Mouse (Mus musculus) right cerebral cortex, postnatal 25 days (tissue): ENCODE results near the gene Mgat4b.
A peak's percentile ranks its signal among the peaks of the same experiment; 100 is the strongest.

Source experiments
- DNase-seq: peaks from one replicate; pipeline ENCODE4 v3.0.0; 2022

Mgat4b gene

GRCm38 (mm10) chr11:50254010-50254580, 43.4 kb downstream of the Mgat4b start:
- peak; percentile 87 for DNase-seq

DNA sequence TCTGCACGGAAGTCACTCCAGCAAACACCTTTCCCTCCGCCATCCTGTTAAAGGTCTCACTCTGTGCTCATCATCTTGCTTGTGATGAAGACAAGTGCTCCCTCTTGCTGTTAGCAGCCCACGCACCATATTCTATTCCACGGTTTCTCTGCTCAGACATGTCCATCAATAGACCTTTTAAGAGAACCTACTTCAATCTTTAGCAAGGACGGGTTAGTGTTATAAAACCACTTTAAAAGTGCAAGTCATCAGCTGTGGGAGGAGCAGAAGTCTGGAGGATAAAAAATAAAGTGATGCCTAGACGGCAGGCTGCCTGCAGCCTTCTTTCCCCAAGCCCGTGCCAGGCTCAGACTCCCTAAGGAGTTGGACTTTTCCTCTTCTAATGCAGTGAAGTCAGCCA, 45.9 kb downstream of the Mgat4b start:
- DNase-seq = no peak

- peak; percentile 63 for DNase-seq
These were observed 47.6 kb downstream of the Mgat4b start for GRCm38 (mm10) chr11:50258310-50258709.

DNA sequence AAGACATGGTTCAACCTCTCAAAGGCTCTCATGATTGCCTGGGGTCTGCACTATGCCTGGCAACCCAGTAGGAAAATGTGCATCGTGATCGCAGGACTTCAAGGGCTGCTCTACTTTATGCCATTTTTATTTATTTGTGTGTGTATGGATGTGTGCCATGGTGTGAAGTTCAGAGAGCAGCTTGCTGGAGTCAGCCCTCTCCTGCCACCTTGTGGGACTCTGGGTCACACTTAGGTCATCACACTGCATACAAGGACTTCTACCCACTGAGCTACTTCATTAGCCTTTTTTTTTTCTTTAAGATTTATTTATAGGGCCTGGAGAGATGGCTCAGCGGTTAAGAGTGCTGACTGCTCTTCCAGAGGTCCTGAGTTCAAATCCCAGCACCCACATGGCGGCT, 51.3 kb downstream of the Mgat4b start:
- no peak for DNase-seq

- no peak for DNase-seq
These were observed 52.5 kb downstream of the Mgat4b start for GRCm38 (mm10) chr11:50263198-50263597.

GRCm38 (mm10) chr11:50265931-50266330, 55.2 kb downstream of the Mgat4b start:
- no peak for DNase-seq

DNA sequence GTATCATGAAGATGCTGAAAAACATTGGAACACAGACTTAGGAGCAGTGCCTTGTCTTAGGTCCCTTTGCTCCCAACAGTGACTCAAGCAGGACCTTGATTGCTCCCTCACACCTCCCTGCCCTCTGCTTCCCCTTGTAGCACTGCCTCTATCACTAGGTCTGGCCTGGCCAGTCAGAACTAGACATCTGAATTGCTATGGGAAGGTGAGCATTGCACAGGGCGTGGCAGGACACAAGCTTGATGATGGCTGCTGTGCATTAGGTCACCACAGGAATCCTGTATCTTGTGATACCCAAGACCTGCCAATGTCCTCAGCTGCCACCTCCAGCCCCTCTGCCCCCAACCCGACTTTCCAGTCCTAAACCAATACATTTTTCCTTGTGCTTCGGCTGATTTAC, 56.3 kb downstream of the Mgat4b start:
- no peak for DNase-seq

DNA sequence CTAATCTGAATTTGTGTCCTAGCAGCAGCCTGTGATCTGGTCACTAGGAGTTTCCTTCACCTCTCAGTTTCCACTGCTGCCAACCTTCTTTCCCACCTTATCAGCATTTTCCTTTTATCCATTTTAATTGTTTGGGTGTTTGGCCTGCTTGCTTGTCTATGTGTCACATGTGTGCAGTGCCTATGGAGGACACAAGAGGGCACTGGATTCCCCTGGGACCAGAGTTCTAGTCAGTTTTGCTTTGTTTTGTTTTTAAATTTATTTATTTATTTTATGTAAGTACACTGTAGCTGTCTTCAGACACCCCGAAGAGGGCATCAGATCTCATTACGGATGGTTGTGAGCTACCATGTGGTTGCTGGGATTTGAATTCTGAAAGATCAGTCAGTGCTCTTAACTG, 58.5 kb downstream of the Mgat4b start:
- DNase-seq = no peak

DNA sequence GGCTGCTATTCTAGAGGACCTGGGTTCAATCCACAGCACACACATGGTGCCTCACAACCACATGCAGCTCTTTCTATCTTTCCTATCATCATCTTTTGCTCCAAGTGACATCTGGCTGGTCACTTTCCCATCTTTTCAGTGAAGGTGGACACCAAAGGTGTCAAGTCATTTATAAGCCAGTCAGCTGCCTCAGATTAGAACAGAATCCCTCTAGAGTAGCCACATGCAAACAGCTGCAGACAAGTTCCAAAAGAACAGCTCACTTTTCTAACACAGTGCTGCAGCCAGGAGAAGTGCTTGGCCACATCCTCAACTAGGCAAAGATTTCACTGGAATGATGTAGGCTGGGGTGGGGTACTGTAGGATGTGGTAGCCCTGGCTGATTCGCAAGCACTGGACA, 59.2 kb downstream of the Mgat4b start:
- DNase-seq = no peak

- DNase-seq = no peak
These were observed 62.1 kb downstream of the Mgat4b start for GRCm38 (mm10) chr11:50272819-50273218.

GRCm38 (mm10) chr11:50275077-50275476, 64.4 kb downstream of the Mgat4b start:
- no peak for DNase-seq

- DNase-seq = no peak
These were observed 65.0 kb downstream of the Mgat4b start for GRCm38 (mm10) chr11:50275568-50276151.

- DNase-seq = no peak
These were observed 66.3 kb downstream of the Mgat4b start for GRCm38 (mm10) chr11:50277025-50277424.

DNA sequence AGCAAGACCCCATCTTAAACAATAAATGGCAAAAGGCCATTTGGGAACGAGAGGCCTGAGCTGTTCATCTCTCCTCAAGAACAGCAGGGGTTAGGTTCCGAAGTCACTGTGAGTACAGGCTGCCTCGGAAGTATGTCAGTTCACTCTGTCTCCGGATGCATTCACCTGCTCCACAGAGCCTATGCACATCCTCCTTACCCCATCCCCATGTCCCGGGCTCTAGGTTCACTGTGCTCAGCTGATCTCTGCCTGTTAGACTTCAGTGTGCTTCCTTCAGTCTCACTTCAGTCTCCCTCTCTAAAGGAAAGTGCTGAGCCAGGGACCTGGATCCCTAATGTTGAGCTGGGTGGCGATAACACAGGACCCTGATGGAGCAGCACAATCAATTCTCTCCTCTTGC, 67.0 kb downstream of the Mgat4b start:
- no peak for DNase-seq

- no peak for DNase-seq
These were observed 68.3 kb downstream of the Mgat4b start for GRCm38 (mm10) chr11:50279005-50279404.

- DNase-seq = no peak
These were observed 69.4 kb downstream of the Mgat4b start for GRCm38 (mm10) chr11:50280053-50280452.
